Mouse (Mus musculus): Measurements from ENCODE around the gene Kcnk15.

Gene Kcnk15

DNA sequence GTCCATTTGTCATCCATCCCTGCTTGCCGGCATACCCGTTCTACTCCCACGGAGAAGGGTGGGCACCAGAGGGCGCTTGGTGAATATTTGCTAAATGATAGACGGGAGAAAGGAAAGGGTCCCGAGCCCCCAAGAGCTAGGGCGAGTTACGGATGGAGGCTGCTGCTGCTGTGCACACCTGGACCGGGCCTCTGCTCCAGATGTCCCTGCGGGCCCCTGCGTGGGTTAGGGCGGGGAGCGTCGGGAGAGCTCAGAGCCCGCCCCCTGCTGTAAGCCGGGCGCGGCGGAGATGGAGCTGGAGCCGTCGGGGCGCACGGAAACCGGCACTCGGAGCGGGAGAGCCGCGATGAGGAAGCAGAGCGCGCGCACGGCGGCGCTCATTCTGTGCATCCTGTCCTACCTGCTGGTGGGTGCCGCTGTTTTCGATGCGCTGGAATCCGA is at the start of gene Kcnk15:
Kcnk15 (plus strand) TSS at position 191 of the 441 bp plus-strand sequence.
- peak; percentile 34 for DNase-seq (ENCODE audit: low read depth, low spot score)

DNA sequence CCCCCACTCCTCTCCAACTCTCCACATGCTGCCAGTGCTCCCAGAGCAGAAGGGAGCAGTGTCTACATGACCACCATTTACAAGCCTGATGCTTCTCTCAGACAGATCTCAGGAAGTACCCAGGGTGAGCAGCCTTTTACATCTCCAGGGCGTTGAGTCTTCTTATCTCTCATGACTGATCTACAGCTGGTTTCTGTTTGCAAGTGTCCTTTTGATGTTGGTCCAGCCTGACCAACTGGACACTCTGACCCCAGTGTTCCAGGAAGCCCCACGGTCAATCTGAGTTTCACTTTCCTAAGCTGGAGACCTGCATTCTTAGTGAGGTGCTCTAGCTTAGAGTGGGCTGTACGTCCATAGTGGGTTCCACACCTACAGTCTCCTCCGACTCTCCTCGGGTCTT is 49.6 kb upstream of the Kcnk15 start:
- DNase-seq (ENCODE audit: low read depth, low spot score): no peak

DNA sequence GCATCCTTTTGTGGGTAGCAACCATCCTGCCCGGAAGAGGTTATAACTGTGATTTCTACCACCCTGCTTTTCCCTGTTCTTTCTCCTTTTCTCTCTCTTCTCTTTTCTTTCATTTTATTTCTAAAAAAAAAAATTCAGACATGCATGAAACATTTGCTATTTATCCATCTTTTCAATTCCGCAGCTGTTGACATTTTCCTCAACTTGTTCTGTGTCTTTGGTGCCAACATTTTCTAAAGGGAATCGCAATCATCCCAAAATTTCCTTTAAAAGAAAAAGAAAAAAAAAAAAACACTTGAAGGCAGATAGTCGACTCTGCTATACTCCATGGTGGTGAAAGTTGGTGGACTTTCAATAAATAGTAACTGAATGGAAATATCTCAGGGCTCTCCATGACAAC is 44.3 kb upstream of the Kcnk15 start:
- no peak for DNase-seq (ENCODE audit: low read depth, low spot score)

DNA sequence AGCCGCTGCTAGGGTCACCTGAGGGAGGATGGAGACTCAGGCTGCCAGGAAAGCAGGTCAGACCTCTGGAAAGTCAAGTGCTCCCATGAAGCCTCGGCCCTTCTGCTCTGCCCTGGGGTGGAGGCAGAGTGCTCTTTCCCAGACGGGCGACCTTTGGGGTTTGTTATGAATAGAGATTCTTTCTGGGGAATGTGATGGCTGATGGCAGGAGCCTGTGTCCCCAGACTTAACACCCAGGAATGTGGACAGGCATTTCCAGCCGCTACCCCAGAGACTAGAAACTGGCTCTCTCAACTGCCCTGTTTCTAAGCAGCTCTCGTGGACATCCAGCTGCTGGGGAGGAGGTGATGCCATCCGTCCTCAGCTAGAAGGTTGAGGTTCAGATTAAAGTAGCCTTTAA is 43.7 kb upstream of the Kcnk15 start:
- DNase-seq (ENCODE audit: low read depth, low spot score): no peak

DNA sequence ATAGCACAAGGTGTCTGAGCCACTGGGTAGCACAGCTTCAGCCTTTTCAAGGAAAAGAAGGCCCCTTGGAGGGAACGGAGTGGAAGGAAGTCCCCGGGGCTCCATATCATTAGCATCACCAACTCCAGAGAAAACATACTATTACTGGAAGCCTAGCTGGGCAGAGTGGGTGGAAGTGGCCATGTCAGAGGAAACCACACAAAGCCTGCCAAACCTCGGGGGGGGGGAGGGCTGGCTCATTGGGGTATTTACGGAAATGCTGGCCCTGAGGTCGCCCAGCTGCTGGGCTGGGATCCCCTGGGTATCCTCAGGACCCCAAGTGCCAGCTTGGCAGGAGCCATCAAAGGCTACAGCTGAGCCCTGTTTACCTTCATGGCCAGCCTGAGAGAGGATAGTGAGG is 40.4 kb upstream of the Kcnk15 start:
- no peak for DNase-seq (ENCODE audit: low read depth, low spot score)

DNA sequence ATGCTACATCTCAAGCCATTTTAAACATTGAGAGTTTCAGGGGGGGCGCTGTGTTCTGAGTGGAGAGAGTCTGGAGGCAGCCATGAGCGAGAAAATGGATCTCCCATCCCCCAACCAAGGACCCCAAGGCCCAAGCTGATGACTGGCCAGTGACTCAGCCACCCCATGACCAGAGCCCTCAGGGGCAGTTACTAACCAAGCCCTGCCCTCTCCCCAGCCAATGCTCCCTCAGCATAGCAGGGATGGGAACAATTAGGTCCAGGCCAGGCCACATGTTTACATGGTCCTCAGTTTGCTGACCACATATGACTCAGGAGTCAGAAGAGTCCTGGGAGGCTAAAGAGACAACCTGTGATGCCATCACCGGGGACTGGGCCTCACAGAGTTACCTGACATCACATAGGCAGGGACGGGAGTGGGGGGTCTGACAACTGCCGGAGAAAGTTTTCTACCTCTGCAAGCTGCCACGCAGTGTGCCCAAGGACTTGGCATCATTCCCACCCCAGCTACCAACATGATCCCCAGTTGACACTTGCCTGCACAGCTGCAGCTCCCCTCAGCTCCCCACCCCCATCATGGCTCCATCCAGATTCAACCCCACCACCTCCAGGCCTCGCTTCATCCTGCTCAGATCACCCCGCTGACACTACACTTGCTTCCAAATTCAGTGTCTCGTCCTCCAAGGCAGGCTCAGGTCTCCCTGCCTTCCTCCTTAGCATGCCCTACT is 38.5 kb upstream of the Kcnk15 start:
- no peak for DNase-seq (ENCODE audit: low read depth, low spot score)

DNA sequence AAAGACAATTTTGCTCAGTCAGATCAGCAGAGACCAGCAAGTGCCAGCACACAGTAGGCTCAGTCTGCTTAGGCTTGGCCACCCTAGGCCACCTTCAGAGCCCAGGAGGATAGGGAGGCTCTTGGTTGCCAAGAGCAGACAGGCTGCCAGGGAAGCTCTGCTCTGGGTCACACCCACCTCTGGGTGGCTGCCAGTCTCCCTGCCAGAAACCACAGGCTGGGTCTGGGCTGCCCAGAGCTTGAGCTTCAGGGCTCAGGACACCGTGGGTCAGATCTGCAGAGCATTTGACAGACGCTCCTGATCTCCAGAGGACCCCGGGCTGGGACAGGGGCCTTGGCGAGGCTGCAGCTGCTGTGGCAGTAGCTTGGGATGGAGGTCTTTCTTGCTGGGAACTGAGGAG is 32.8 kb upstream of the Kcnk15 start, which contains the start of gene Ccn5:
Ccn5 (plus strand) TSS at position 255 of the 400 bp plus-strand sequence.
- no peak for DNase-seq (ENCODE audit: low read depth, low spot score)

DNA sequence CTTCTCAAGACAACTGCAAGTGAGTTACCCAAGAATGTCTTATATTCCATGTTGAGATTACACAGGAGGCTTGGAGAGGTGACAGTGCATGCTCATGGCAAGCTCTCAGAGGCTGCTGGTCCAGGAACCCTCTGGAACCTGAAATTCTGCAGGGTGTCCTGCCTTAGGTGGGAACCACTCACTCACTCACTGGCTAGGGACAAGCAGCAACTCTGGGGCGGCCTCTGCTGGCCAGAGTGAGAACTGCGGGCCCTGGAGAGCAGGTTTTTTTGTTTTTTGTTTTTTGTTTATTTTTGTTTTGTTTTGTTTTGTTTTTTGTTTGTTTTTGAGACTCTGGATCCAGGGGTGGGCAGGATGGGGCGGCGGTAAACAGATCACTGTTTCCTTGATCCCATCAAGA is 30.2 kb upstream of the Kcnk15 start:
- DNase-seq (ENCODE audit: low read depth, low spot score): peak; percentile 41

DNA sequence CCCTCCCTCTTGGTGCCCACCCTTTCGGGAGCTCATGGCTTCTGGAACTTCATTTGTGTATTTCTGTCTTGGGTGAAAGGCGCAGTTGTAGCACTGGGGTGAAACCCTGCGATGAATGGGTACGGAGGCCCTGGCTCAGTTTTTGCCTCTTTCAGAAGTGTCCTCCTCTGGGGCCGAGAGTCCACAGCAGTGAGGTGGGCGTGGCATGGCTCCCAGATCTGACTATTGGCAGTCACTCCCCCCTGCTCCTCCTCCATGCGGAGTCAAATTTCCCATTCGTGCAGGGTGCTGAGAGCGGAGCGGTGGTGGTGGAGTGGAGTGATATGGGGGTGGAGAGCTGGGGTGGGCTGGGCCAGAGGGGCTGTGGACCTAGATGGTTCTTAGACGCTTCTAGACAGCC is 29.7 kb upstream of the Kcnk15 start:
- DNase-seq (ENCODE audit: low read depth, low spot score): peak; percentile 69

DNA sequence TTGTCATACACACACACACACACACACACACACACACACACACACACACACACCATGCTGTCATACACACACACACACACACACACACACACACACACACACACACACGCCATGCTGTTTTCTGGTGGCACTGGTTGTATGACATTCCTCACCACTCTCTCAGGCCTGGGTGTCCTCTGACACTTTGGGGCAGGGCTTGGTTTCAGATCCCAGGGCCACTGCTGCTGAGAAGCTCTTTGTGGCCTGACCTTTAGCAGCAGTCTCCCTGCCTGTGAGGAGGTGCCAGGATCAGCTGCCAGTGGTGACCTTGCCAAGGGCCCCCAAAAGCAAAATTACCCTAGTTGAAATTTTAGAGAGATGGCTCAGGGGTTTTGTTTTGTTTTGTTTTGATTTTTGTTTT is 27.6 kb upstream of the Kcnk15 start:
- DNase-seq (ENCODE audit: low read depth, low spot score): no peak

DNA sequence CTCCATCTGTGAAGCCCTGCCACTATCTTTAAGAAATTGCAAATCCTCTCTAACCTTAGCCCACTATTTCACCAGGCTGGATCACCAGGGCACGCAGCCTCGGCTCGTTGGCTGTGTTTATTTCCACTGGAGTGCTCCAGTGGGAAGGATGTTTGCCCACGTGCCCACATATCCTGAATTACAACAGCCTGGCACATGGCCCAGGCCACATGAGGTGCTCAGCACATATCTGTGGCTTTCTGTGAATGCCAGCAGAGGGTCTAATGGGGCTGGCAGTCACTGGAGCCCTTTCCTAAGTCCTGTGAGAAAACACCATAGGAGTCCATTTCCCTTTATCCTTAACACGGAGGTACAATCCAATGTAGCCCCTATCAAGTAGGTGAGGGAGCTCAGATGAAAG is 27.0 kb upstream of the Kcnk15 start:
- DNase-seq (ENCODE audit: low read depth, low spot score): no peak

DNA sequence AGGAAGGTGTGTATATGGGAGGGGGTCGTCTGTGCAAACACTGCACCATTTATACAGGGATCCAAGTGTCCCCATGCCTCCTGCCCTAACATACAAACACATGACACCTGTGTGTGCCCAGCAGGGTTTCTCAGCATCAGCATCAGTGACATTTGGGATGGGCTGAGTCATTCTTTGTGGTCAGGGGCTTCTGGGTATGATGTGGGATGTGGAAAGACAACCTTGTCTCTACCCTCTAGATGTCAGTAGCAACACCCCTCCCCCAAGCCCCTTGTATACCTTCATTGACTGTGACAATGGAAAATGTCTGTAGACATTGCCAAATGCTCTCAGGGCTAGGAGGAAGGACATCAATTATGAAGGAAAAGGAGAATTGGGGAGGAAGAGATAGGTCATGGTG is 22.3 kb upstream of the Kcnk15 start:
- no peak for DNase-seq (ENCODE audit: low read depth, low spot score)

DNA sequence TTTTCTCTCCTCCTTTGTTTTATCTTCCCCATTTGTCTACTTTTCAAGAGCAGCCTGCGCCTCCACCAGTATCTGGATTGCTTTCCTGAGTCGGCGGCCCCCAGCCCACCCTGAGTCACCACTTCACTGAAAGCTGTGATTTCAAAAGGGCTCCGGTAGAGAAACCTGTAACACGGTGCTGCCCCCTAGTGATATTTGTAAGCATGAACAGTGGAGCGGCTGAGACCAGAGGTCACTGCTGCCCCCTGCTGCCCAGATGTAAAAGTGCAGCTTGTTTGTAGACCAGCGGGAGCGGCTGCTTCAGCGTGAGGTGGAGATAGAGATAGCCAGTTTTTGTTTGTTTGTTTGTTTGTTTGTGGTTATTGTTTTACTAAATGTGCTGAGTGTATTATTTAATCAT is 15.4 kb upstream of the Kcnk15 start:
- DNase-seq (ENCODE audit: low read depth, low spot score): peak; percentile 87

DNA sequence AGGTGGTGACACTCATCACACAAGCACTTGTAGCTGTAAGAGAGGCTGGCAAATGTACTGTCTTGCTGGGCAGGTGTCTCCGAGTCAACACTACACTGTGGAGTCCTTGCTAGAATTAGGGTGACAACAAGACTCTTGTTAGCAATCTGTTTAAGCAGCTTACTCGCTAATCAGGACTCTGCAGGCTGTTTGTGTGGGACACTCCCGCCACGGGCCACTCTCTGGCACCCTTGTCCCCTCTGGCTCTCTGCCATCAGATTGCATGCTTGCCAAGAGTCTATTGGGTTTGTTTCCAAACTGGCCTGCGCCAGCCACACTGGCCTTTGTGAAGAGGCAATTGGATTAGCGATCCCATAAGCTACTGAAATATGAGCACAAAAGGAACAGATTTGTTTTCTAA is 13.9 kb upstream of the Kcnk15 start:
- no peak for DNase-seq (ENCODE audit: low read depth, low spot score)

DNA sequence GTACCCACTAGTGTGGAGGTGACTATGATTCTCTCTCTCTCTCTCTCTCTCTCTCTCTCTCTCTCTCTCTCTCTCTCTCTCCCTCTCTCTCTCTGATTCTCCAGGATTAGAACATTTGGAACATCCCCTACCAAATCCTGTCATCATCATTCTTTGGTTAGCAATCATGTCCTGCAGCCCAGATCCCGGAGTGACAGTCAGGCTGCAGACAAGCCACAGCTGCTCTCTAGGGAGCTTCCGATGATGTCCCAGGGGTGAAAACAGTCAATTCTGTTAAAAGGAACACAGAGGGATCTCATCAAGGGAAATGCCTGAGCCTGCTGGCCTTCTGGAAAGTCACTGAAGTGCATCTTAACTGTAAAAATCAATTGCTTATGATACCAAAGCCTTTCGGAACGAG is 11.4 kb upstream of the Kcnk15 start:
- no peak for DNase-seq (ENCODE audit: low read depth, low spot score)

DNA sequence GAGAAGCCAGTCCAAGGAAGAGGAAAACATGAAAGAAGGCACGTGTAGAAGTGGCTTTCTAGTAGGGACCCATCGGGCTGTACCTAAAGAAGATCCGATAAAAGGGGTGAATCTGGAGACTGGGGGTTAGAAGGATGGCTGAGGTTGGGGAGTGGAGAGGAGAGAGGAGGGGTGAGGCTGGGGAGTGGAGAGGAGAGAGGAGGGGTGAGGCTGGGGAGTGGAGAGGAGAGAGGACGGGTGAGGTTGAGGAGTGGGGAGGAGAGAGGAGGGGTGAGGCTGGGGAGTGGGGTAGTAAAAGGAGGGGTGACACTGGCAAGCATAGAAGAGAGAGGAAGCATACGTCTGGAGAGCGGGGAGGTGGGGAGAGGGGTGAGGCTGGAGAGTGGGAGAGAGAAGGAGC is 3.8 kb downstream of the Kcnk15 start:
- no peak for DNase-seq (ENCODE audit: low read depth, low spot score)

DNA sequence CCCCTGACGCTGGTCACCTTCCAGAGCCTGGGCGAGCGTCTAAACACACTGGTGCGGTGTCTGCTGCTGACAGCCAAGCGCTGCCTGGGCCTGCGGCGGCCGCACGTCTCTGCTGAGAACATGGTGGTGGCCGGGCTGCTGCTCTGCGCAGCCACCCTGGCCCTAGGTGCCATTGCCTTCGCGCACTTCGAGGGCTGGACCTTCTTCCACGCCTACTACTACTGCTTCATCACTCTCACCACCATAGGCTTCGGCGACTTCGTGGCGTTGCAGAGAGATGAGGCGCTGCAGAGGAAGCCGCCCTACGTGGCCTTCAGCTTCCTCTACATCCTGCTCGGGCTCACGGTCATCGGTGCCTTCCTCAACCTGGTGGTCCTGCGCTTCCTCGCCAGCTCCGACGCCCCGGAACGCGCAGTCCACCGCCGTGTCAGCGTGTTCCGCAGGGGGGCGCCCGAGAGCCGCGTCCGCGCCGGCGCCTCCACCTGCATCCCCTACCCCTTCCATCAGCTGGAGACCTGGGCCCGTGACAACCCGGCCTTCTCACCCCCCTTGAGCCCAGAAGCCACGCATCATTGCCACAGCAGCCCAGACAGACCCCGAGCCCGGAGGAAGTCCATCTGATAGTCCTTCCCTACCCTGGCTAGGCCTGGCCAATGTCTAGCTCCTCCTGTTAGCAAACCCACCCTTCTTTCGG is 5.0 kb downstream of the Kcnk15 start:
- peak; percentile 37 for DNase-seq (ENCODE audit: low read depth, low spot score)

DNA sequence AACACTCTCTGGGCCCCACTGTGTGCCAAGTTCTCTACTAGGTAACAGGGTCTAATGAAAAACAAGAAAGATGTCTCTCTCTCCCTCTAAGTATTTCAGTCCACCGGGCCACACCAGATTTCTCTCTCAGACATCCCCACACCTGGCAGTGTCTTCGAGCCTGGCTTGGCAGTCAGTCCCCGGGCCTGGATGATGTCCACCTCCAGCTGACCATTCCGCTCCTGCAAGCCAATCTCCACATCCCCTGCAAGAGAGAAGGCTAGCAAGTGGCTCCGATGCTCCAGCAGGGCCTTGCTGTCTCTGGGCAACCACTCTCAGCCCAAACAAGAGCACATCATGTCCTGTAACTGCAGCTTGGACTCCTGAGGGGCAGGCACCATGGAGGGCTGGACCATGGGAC is 11.9 kb downstream of the Kcnk15 start:
- no peak for DNase-seq (ENCODE audit: low read depth, low spot score)

DNA sequence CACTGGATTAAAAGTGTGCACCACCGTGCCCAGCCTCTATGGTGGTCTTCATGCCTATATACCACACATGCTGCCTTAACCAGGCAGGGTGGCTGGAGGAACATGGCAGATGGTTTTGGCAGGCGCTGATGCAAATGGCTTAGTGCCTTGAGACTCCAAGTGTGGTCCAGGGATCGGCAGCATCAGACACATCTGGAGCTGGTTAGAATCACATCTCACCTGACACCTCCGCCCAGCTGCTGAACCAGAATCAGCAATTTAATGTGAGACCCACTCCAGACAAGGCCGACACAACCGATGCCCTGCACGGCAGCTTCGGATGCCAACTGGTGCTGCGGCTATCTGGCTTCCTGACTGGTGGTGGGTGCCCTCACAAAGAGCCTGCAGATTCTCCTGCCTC is 12.6 kb downstream of the Kcnk15 start:
- DNase-seq (ENCODE audit: low read depth, low spot score): peak; percentile 76

DNA sequence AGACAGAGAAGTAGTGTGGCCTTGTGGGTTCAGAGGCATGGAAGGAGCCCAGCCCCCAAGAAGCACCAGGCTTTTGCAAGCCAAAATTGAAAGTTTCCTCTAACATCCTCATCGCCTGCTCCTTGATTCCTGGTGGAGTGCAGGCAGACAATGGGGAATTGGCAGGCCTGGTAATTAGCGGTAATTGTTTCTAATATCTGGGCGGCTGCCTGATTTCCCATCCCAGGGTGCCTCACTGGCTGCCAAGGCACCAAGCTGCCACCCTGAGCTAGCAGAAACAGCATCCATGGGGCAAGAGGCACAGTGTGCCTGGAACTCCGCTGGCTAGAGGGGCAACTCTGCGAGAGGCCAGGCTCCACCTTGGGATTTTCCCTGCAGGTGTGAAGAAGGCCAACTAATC is 16.3 kb downstream of the Kcnk15 start:
- DNase-seq (ENCODE audit: low read depth, low spot score): no peak

DNA sequence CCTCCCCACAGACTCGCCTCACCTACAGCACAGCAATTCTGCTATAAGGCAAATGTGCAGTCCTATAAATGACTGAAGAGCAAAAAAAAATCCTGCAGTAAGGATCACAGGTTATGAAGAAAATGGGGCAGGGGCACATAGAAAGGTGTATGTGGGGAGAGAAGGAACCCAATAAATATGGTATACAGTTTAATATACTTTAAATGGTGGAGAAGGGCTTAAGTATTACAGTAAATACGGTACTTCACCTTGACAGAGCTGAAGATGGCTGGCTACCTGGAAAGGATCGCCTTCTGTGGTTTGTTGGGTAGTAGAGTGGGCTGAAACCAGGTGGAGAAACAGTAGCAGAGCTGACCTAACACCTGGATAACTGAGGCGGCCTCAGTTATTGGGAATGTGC is 17.8 kb downstream of the Kcnk15 start:
- DNase-seq (ENCODE audit: low read depth, low spot score): no peak

DNA sequence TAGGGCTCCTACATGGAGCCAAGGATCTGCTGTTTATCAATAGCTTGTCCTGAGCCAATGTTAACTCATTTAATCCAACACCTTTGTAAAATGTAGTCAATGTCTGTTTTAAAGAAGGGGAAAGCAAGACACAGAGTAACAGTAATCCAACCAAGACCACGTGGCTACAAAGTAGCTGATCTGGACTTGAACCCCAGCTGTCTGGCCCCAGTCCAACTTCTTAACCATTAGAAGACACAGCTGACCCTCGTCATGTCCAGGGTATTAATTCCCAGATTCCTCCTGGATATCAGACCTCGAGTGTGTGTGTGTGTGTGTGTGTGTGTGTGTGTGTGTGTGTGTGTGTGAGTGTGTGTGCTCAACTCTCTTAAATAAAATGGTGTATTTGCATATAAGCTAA is 18.5 kb downstream of the Kcnk15 start:
- DNase-seq (ENCODE audit: low read depth, low spot score): no peak

DNA sequence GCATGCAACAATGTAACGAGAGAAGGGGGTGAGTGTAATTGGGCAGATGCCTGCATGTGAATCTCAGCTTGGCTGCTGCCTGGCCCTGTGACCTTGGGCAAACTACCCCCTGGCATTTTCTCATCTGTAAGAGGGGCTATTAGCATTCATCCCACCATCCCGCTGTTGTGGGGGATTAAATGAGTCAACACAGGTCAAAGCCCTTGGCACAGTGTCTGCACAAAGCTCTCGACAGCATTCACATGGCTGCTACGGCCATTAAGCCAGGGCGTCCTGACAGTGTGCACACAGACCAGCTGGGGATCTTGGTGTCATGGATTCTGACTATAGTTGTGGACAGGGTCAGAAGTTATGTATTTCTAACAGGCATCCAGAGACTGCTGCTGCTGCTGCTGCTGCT is 21.4 kb downstream of the Kcnk15 start:
- DNase-seq (ENCODE audit: low read depth, low spot score): no peak

Measured in forelimb bud, embryonic 11.5 days (tissue).